Mouse (Mus musculus) C2C12 (cell line): ENCODE measurements around the gene Ppm1l.

Experiments used
- CTCF ChIP-seq: IDR thresholded peaks from one replicate; pipeline ENCODE4 v1.5.1; 2011; ENCODE audit not compliant: control insufficient read depth, insufficient read depth, insufficient read length
- MAX ChIP-seq: IDR thresholded peaks from one replicate; pipeline ENCODE4 v1.6.1; 2011; ENCODE audit warnings: mild to moderate bottlenecking, control low read depth
- USF1 ChIP-seq: IDR thresholded peaks from one replicate; pipeline ENCODE4 v1.6.1; 2011; ENCODE audit warnings: low read depth, mild to moderate bottlenecking, control low read depth, moderate library complexity

DNA sequence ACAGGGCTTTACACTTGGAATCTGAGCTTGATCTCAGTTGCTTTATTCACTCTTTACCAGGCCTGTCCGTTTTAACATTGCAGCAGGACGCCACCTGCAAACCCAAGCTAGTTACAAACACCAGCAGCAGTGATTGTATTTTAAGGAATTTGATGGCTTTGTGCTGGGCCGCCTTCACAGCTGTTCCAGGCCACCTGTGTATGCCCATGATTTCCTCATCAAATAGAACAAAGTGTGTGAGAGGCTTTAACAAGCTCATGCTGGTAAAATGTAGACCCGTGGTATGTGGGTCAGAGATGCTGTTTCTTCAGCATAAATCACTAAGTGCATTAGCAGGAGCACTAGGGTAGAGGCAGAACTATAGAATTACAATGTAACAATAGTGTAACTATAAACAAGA is 106.7 kb downstream of the Ppm1l start:
- TF ChIP-seq CTCF: no peak
- no peak for TF ChIP-seq MAX
- no peak for TF ChIP-seq USF1
